Mouse (Mus musculus) MEL-GATA-1-ER (cell line): ENCODE measurements around the gene Pdzd2.

Experiments
- DNase-seq: peaks from one replicate; pipeline ENCODE4 v3.0.0-alpha.2; 2012; ENCODE audit warnings: low read depth; ENCODE audit errors: extremely low read depth

The Pdzd2 gene

DNA sequence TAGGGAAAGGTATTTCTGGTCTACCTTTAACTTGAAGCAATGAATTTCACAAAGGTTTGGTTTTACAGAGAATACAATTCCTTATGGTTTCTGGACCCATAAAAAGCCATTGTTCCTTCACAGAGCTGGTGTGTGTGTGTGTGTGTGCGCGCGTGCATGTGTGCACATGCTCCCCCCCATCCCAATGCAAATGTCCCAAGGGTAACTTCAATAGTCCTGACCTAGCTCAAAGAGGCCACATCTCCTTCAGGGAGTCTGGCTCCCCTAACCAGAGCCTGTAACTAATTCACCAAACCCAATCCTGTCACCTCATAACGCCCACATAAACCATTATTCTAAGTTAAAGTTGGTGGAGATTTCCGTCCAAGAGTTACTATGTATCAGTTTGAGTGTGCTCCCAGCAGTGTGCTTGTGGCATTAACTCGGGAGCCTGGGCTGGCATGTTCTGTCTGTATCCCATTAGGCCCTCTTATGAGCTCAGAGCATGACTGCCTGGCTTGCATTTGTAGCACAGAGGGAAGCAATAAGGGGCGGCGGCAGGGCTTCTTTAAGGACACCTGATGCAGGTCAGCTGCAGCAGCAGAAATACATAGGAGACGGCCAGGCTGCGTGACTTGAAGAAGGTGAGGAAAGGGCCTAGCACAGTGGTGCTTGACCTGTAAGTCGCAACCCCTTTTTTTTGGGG is 200.0 kb downstream of the Pdzd2 start:
- no peak for DNase-seq

DNA sequence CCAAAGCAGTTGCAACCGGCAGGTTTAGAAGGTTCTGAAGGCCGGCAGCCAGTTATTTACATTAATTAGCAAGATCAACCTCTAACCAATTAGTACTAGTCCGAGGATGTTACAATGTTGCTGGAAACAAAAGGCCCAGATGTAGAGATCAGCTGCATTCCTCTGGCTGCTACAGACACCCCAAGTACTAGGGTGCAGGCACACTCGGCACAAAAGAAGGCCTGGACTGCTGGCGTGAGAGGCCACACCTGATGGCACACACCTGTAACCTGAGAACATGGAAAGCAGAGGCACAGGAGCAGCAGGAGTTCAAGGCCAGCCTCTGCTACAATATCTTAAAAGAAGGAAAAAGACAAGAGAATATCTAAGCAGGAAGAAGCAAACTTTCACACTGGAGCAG is 206.5 kb downstream of the Pdzd2 start:
- DNase-seq = no peak

DNA sequence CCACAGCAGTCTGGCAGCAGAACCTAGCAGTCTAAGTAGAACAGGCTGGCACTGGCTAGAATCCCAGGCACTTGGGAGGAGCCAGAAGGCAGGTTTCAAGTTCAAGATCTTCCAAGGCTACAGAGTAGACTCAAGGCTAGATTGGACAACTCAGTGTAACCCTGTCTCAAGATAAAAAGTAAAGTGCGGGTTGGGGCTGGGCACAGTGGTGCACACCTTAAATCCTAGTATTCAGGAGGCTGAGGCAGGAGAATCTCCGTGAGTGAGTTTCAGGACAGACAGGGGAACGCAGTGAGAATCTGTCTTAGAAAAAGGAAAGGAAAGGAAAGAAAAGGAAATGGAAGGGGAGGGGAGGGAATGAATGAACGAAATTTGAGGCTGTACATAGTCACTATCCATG is 207.2 kb downstream of the Pdzd2 start:
- no peak for DNase-seq

DNA sequence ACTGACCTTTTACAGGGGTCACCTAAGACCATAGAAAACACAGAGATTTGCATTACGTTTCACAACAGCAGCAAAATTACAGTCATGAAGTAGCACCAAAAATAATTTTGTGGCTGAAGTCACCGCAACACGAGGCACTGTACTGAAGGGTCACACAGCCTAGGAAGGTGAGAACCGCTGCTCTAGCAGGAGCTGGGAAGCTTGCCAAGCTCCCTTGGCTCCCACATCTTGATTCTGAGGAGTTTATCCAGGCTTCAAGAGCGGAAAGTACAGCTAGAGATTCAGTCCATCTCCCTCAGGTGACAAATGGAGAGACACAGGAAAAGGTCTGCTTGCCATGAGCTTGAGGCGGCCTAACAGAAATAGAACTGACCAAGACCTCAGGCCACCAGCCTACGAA is 216.9 kb downstream of the Pdzd2 start:
- DNase-seq = no peak

DNA sequence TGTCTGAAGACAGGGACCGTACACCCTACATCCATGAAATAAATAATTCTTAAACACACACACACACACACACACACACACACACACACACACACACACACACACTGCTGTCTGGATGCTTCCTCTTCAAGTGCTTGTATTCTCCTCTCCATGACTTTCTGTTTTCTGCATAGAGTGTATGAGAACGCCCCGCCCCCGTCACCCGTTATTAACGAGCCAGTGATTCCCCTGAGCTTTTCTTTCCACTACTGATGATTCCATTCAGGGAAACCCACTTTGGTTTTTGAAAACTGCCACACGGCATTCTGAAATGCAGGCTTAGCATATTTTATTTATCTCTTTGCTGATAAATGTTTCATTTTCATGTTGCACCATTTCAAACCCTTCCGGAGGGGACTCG is 219.4 kb downstream of the Pdzd2 start:
- no peak for DNase-seq

DNA sequence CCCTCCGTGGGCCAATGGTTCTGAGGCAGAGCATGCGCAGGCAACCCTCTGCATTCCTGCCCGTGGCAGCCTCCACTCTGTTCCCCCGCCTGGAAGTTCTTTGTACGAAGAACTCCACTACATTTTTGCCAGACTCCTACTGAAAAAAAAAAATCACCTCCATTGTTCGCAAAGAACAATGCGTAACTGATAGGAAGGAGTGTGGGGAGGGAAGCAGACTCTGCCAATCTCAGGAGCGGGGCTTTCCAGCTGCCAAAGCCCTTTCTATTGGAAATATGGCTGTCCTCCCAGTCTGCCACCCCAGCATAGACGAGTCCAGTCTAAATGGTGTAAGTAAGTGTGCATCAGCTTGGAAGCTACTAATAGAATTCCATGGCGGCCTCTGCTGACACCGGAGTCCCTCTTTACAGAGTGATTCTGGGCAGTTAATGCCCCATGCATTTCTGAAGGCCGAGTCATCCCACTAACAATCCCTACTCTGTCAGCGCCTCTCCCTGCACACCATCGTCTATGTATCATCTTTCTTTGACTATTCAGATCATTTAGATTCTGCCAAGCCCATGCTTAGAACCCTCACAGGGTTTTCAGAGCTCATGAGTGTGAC is 221.3 kb downstream of the Pdzd2 start:
- DNase-seq = no peak

DNA sequence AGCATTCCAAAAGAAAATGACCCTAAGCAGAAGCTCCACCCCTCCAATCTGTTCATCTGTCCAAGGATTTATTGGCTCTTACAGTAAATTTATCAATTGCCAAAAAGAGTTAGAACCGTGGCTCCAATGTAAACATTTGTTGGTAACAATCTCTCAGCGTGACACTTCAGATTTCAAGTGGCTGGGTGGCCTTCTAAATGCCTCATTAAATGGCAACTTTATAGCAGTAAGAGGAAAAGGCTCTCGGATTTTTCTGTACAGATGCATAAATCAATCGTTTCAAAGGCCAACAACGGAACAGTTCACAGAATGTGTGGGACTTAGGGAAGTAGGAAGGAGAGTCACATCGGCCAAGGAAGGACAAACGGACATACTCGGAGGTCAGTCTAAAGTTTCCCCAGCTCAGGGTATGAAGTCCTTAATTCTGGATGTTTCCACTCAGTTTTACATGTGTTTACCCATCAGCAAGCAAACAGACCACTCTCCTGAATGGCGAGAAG is 222.4 kb downstream of the Pdzd2 start:
- DNase-seq = no peak

DNA sequence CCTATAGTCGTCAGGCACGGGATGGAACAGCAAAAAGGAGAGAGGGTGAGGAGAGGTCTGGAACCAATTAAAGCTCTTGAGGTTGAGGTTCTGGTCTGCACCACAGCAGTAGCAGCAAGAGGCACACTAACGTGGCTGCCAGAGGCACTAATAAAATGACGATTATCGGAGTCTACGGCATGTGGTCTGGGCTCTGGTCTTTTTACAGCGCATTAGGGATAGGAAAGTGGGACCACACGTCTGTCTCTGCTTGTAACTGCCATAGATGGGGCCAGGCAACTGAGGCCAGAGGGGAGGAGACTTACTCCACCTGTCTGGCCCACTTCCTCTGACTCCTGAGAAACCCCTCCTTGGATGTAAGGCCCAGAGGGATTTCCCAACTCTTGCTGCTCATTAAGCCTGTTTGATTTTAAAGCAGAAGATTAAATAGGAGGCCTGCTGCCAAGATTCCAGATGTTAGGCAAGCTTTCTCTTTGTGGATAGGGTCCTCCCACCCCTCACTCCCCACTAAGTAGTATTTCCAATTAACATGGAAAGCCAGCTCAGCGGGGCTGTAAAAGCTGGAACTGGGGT is 224.4 kb downstream of the Pdzd2 start:
- DNase-seq = no peak

DNA sequence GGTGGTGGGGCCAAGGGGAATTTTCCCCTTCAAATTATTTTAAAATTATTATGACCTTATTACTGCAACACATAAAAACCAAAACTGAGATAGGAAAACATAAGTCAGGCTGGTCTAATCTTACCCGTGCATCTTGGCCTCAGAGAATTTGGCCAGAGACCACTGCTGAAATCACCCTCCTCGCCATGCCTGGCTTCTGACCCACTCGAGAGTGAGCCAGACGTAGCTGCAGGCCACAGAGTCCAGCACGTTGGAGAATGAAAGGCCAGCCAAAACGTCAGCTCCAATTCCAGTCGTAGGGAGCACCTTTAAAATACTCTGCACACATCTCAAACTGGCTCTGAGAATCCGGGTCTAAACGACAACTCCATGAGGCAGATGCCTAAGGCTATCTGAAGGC is 226.2 kb downstream of the Pdzd2 start:
- DNase-seq = no peak

DNA sequence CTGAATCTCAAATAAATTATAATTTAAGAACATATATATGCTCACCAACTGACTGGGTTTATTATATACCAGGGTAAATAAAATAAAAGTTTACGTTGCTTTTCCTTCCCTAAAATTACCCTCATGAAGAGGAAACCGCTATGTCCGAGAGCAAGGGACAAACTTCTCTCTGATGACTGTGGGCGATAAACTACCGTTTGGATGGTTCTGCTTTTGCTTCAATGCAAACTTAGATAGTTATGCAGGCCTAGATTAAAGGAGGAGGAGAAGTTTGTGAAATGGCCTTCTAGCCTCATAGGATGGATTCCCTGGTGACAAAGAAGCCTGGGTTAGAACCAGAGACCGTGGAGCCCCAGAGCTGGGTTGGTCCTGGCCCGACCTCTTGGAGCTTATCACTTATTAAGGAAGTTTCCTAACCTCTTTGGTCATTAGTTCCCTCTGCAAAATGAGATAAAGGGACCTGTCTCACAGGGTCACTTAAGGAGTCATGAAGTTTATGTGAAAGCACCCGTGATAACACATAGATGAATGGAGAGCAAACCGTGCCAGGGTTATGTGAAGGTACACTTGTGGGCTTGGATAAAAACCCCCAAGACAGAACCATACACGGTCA is 230.9 kb downstream of the Pdzd2 start:
- DNase-seq = peak; percentile 68

DNA sequence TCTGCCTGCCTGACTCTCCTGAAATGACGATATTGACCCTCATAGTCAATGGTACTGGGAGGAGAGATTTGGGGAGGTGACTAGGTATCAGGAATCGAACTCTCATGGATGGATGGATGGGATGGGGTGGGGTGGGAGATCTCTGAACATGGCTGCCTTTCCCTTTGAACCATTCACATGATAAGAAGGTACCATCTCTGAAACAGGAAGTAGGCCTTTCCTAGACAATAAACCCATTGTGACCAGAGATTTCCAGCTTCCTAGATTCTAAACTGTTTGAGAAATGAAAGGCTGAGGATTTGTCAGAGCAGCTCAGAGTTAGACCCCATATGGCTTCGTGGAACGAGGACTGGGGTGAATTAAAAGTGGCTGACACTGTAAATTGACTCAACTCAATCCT is 232.2 kb downstream of the Pdzd2 start:
- DNase-seq = no peak

DNA sequence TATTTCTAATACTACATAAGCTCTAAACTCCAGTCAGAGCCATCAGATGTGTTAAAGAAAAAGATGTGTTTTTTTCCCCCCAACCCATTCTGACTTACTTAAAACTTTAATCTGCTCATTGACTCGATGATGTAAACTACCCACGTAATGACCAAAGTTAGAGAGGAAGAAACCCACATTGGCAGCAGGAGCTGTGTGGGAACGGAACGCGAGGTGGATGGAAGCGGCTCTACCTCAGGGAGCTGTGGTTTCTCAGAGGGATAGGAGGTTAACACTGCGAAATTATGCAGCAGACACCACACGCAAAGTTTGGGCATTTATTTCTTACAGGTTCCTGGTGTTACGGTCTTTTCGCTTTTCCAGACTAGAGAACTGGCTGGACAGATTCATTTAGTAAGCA is 233.2 kb downstream of the Pdzd2 start:
- no peak for DNase-seq

DNA sequence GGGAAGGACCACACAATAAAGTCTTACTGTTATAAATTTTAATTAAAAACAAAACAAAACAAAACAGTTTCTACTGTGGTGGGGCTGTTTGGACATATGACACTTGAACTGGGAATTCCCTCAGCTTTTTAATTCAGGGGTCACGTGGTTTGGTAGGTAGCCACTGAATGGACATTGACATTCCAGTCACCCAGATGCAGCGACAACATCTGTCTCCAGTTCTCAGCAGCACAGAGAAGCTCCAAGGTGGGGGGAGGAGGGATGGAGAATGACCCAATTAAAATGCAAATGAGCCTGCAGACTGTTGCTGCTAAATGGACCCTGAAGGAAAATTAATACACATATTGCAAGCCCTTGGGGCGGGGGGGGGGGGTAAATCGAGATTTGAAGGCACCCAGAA is 233.6 kb downstream of the Pdzd2 start:
- no peak for DNase-seq

DNA sequence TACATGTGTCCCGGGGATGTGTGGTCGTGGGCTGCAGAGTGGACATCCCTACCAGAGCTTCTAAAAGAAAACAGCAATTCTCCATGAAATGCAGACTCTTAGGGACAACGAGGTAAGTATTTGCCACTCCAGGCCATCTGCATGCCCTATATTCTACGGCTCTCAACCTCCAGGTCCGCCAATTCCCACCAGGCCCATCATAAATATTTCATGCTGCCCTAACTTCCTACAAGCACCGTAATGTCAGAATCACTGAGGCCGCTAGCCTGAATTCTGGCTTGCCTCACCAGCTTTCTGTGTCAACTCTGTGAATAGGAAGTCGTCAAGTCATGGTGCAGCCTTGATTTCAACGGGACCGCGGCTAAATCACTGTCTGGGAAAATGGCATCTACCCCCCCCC is 234.2 kb downstream of the Pdzd2 start:
- no peak for DNase-seq

DNA sequence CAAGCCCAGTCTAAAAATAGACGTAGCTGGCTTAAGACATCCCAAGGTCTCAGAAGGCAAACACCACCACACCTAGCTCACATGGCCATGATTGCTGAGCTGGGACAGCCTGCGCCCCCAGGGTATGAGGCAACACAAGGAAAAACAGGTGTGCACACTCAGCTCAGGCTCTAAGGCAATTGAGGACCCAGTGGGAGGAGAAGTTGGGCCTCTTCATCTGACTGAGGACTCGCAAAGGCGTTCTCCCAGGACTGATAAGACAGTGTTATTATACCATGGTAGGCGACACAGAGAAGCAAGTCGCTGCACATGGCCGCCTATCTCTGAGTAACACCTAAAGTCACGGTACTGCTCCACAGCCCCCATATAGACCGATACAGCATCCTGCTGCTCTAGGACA is 235.8 kb downstream of the Pdzd2 start:
- peak; percentile 57 for DNase-seq

DNA sequence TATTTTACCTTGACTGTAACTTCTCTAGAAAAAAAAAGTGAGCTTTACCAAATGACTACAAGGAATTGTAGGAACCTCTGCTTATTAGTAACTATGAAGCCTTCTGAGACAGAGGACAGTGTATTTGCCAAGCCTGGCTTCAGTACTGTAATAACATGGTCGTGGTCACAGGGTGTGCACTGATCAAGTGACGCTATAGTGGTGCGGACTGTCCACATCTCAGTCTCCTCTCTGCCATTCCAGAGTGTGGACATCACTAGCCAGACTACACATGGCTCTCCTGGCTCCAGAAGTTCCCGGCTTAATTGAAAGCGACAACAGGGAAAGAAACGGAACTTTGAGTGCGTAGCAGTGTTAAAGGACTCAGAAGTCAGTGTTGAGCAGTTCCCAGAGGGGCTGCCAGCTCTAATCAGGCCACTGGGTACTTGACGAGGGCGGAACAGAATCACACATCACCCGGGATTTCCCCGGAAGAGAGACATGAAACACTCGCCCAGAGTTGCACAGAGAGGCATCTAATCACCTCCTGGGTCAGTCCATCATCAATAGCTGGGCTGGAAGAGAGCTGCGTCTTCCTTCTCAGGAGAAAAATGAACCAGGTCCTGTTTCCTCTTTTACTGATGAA is 237.7 kb downstream of the Pdzd2 start:
- no peak for DNase-seq

DNA sequence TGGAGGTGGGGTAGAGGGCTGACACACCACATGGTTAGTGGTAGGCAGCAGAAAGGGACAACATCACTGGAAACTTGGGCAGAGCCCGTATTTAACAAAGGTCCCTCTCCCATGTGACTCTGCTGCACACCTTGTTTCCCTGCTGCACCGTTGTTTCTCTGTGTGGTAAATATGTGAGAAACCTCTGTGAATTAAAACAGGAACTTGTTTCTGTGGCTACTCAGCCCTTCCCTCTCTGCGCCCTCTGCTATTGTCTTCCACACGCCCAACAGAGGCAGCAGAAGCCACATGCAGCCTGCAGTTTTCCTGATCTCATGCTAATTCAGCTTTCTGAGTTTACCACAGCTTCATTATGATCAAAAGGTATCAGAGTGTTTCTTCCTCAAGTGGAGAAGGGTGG is 239.1 kb downstream of the Pdzd2 start:
- peak; percentile 70 for DNase-seq

DNA sequence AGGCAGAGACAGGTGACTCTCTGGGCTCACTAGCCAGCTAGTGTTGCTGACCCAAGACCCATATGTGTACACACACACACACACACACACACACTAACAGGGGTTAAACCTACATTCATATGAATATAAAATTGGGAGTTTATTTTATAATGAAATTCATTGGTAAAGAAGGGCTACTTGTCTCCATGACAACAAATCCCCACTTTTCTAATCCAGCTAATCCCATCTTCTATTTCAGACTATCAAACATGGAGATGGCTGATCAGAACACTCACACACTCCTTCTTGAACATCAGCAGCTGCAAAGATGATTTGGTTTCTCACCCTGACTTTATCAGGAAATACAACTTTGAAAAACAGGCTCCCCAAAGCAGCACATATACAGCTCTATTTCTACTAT is 245.6 kb downstream of the Pdzd2 start:
- DNase-seq = no peak

DNA sequence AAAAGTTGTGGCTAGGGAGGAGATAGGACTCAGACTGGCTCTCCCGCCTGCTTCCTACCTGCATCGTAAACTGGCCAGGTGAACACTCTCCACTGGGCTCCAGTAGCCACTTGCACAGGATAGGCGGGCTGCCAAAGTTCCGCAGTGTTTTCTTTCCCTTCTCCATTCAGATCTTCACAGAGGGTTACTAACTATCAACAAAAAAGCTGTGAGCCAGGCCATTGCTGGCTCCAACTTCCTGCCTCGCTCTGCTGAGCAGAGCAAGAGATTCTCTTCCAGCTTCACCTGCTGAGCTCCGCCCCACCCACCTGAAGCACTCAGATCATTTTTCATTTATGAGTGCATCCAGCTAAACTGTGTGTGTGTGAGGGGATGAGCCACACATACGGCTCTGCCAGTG is 246.5 kb downstream of the Pdzd2 start:
- DNase-seq = no peak

DNA sequence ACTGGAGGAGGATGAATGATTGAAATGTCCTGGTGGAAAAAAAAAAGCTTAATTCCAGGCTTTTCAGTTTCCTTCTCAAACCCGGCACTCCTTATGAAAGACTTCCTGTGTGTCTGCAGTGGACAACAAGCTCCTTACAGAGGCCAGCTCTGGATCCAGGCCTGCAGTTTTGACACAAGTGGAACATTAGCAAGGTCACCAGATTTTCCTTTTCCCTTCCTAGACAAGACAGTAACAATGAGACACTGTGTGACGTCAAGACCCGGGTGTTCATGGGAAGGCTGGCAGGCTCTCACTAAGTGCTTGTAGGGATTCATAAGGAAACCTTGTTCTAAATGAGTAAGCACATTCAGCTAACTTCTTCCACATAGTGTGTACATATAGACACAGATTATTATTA is 248.8 kb downstream of the Pdzd2 start:
- DNase-seq = no peak

DNA sequence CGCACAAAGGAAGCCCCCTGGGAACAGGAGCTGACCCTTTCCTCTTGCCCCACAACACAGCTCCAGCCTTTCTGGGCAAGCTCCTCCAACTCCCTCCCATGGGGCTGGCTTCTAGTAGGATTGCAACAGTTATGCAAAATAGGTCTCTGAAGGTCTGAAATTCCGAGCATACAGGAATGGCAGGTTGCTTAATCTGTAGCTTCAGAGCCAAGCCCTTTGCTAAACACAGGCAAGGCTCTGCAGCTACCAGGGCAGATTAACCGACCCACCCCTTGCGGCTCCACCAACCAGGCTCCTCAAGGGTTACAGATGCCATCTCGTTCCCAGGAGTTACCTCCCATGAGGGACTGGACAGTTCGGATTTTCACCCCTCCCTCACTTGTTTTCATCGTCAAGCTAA is 249.2 kb downstream of the Pdzd2 start:
- no peak for DNase-seq

DNA sequence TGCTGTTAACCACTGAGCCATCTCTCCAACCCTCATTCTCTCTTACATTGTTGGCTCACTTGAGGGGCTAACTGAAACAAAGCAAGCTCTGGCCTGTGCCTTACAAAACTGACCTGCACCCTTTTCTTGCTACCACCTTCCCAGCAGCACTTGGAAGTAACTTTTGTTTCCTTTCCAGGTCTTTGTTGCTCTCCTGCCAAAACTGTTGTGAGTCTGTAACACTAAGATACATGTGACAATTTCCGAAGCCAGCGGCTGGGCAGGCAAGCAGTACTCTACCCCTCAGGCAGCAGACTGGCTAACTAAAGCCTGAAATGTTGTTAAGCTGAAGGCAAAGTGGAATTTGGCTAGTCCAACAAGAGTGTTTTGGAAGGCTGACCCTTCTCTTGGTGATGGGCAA is 251.4 kb downstream of the Pdzd2 start:
- no peak for DNase-seq
